Mouse (Mus musculus) stomach, postnatal 0 days (tissue): ENCODE data around the gene Heatr6.

Source experiments
- CTCF ChIP-seq: IDR thresholded peaks from 2 replicates; pipeline ENCODE4 v1.5.1; 2016; ENCODE audit warnings: antibody characterized with exemption, low read depth, mild to moderate bottlenecking, moderate library complexity
- EP300 ChIP-seq: optimal IDR thresholded peaks from 2 replicates; pipeline ENCODE3; 2016; ENCODE audit warnings: antibody characterized with exemption

DNA sequence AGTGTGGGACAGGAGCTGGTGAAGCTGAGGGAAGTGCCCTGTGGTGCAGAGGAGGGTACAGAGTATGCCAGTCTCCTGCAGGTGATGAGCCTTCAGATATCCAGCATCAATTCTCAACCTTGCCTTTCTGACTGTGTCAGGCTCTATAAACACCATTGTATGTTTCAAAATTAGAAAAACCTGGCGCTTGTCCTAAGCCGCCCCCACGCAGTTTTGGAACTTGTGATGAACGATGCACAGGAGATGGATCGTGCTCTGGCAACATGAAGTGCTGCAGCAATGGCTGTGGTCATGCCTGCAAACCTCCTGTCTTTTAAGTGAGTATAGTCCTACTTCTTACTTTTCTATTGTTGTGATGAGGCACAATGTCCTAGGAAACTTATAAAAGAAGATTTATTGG is 43.8 kb upstream of the Heatr6 start:
- TF ChIP-seq EP300: no peak
- TF ChIP-seq CTCF: no peak
